Mouse (Mus musculus) bone marrow macrophage, adult 2 months (primary cell): ENCODE results near the gene Rfx8.

Experiments
- CTCF ChIP-seq: IDR thresholded peaks from 2 replicates; pipeline ENCODE4 v1.5.1; 2012; ENCODE audit warnings: low read depth, mild to moderate bottlenecking, low read length, moderate library complexity
- POLR2A ChIP-seq: IDR thresholded peaks from 2 replicates; pipeline ENCODE4 v1.6.1; 2012; ENCODE audit warnings: mild to moderate bottlenecking, low read depth, low read length, borderline replicate concordance

DNA sequence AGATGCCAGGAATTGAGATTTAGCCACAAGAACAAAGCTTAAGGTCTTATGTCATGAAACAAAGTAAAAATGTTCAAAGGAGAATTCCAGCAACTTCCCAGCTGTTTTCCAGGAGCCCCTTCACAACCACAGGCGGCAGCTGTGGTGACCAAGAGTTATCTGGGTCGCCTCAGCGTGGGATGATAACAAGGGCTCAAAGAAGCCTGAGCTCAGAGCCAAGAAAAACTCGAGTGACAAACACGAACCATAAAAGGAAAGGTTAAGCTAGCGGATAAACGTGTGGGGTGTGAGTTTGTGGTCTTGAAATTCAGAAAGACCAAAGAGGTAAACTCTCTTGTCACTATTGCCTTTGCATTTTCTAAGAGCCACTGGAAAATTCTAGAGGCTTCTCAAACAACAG is 25.7 kb upstream of the Rfx8 start:
- TF ChIP-seq POLR2A (no peak), CTCF (no peak)
